Mouse (Mus musculus): Measurements from ENCODE around the gene AC124502.3.
A peak's percentile ranks its signal among the peaks of the same experiment; 100 is the strongest.

- TF ChIP-seq CTCF (IDR thresholded peaks at IDR 0.05; ENCODE audit: low read depth) (peak; percentile 74), EP300 (optimal IDR thresholded peaks at IDR 0.05) (no peak)
Observed at GRCm38 (mm10) chr19:5050047-5050905, 11.6 kb downstream of the AC124502.3 start, which contains the start of gene Rin1.
